Mouse (Mus musculus) brain, embryonic 14.5 days (tissue): ENCODE data around the gene Slit3. TPM values are rescaled to one million over a fixed set of nuclear protein-coding genes. Genes with fewer than 3 reads are reported as not detected.

Experiments
- DNase-seq: peaks from one replicate; pipeline ENCODE4 v3.0.0-alpha.2; 2011; ENCODE audit warnings: low read depth
- CTCF ChIP-seq: fragments of 200-500 bp; IDR thresholded peaks from 2 replicates; pipeline ENCODE4 v1.5.1; 2012; ENCODE audit warnings: inconsistent platforms, mild to moderate bottlenecking, moderate library complexity, borderline replicate concordance; ENCODE audit not compliant: insufficient read depth, insufficient read length; ENCODE audit errors: extremely low read depth
- POLR2A ChIP-seq: fragments of 200-500 bp; IDR thresholded peaks from 2 replicates; pipeline ENCODE4 v1.6.1; 2012; ENCODE audit warnings: mild to moderate bottlenecking, inconsistent platforms, borderline replicate concordance; ENCODE audit not compliant: poor library complexity, insufficient read depth, insufficient read length, severe bottlenecking; ENCODE audit errors: extremely low read depth
- polyA plus RNA-seq: library from polyadenylated mRNA; depleted of rRNA; stranded (reverse); fragments of >200 nt; gene quantifications from 2 replicates; pipeline ENCODE4 v1.2.3, GENCODE M21; 2012

Gene Slit3
- polyA plus RNA-seq, 1 experiment: 9.3 TPM

GRCm38 (mm10) chr11:35674242-35674641 lies 553.2 kb downstream of the Slit3 start:
- no peak for DNase-seq

GRCm38 (mm10) chr11:35676744-35677143 lies 555.7 kb downstream of the Slit3 start:
- DNase-seq: no peak
- TF ChIP-seq CTCF: no peak
- TF ChIP-seq POLR2A: no peak

More at GRCm38 (mm10) chr11:35674242-35674641, 553.2 kb downstream of the Slit3 start:
- TF ChIP-seq POLR2A: no peak
- no peak for TF ChIP-seq CTCF

- TF ChIP-seq CTCF (no peak), POLR2A (no peak)
- no peak for DNase-seq
Observed at GRCm38 (mm10) chr11:35679976-35680375, 559.0 kb downstream of the Slit3 start.

GRCm38 (mm10) chr11:35687316-35687715 lies 566.3 kb downstream of the Slit3 start:
- no peak for DNase-seq

GRCm38 (mm10) chr11:35690515-35691281 lies 569.7 kb downstream of the Slit3 start:
- TF ChIP-seq CTCF (no peak), POLR2A (no peak)

More at GRCm38 (mm10) chr11:35687316-35687715, 566.3 kb downstream of the Slit3 start:
- TF ChIP-seq POLR2A (no peak), CTCF (no peak)

DNA sequence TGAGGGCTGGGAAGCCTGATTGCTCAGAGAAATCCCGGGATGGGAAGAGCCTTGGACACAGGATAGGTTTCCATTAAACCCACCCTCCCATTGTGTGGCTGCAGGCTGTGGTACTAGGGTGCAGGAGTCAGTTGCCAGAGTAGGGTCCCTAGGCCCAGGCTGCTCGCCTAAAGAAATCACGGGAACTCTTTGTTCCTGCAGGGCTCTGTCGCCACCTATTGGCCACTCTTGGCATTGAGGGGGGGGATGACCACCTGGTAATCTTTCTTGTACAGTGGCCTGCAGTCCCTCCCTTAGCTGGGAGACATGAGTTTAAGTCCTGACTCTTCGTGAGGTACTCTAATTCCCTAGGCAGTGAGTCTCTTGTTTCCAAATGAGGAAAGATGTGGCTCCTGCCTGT lies 572.1 kb downstream of the Slit3 start:
- TF ChIP-seq POLR2A: no peak
- TF ChIP-seq CTCF: peak; percentile 98
- DNase-seq: peak; percentile 79

More at GRCm38 (mm10) chr11:35690515-35691281, 569.7 kb downstream of the Slit3 start:
- DNase-seq: no peak

- TF ChIP-seq CTCF: no peak
- no peak for TF ChIP-seq POLR2A
- DNase-seq: no peak
Observed at GRCm38 (mm10) chr11:35693625-35694024, 572.6 kb downstream of the Slit3 start.

DNA sequence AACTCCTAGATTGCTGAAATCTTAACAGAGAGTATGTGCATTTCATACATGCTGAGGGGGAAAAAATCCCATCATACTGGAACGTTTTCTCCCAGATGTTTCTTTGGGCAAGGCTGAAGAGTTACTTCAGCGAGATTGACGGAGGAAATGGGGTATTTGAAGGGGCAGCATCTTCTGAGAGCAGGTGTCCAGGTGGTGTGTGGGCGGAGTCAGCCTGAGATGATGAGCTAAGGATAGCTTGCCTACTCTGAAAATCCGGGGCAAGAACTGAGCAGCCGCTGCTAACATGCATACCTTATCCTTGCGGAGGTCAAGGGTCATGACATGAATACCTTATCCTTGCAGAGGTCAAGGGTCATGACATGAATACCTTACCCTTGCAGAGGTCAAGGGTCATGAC lies 576.5 kb downstream of the Slit3 start:
- no peak for TF ChIP-seq POLR2A
- peak; percentile 12 for DNase-seq

DNA sequence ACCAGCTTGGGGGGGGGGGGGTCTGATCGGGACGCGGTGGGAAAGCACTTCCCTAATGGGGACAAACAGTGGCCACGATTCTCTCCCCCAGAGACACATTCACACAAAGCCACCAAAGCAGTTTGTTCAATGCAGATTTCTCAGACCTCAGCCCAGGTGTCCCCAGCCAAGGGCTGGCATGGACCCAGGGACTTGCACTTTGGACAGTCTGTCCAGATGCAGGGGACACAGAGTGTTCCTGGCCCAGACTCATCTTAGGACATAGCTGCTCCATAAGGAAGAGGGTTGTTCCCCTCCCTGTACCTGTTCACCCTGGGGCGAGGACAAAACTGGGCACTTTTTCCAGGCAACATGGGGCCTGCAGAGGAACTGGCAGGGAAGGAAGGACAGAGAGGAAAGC lies 577.9 kb downstream of the Slit3 start:
- TF ChIP-seq CTCF (no peak), POLR2A (no peak)
- no peak for DNase-seq

DNA sequence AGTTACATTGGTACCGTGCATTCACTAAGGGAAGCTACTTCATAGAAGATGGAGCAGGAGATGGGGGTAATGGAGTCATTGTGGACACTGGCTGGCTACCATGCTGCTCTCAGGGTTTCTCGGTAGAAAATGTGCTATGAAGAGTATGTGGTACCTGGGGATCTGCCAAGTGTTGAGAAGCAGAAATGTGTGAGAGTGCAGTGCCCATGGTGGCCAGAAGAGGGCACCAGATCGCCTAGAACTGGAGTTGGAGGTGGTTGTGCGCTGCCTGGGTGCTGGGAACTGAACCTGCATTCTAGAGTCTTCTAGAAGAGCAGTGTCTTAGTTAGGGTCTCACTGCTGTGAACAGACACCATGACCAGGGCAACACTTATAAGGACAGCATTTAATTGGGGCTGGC lies 582.4 kb downstream of the Slit3 start:
- no peak for DNase-seq
- TF ChIP-seq POLR2A: no peak
- TF ChIP-seq CTCF: peak; percentile 35; the same call in 1 of the 2 replicates

DNA sequence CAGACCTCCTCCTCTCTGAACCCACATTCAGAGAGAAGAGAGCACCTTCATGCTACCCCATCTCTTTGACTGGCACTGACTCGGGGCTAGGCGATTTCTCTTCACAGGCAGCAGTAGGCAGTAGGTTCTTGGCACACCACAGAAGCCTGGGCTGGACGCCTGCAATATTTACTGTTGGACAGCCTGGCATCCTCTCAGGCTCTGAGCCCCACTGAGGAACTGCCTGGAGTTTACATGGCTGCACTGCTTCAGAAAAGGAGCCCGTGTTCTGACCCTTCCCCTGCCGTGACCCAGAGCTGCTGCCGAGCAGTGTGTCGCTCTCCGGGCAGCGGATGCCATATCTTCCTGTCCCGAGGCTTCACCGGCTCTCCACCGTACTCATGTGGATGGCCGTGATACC lies 583.4 kb downstream of the Slit3 start:
- no peak for DNase-seq
- TF ChIP-seq CTCF: no peak
- TF ChIP-seq POLR2A: no peak

DNA sequence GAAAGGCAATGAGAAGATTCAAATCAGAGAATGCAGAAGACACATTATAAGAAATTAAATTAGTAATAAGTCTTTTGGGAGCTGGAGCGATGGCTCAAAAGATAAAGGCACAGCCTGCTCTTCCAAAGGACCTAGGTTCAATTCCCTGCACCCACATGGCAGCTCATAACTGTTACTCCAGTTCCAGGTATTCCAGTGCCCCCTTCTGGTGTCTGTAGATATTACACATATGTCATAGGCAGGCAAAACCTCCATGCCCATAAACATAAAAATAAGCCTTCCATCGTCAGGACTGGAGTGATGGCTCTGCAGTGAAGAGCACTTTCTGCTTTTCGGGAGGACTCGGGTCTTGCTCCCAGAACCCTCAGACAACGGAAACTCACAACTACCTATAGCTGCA lies 583.9 kb downstream of the Slit3 start:
- DNase-seq: no peak
- TF ChIP-seq CTCF: no peak
